Mouse (Mus musculus) forebrain, embryonic 15.5 days (tissue): Measurements from ENCODE around the gene Spata45. TPM values are rescaled to one million over a fixed set of nuclear protein-coding genes. Genes with fewer than 3 reads are reported as not detected.

Experiments
- ATAC-seq: fragments of 200-750 bp; cut with Nextera tagmentation; replicated peaks from 2 replicates; pipeline ENCODE4 v1.8.0; 2017; ENCODE audit warnings: mild to moderate bottlenecking, moderate TSS enrichment, moderate library complexity
- H3K27ac ChIP-seq: fragments of 300-500 bp; sonication (generic); replicated peaks from 2 replicates; pipeline ENCODE4 v1.5.1; 2015; ENCODE audit warnings: mild to moderate bottlenecking, inconsistent platforms
- H3K27me3 ChIP-seq: fragments of 300-500 bp; sonication (generic); 2 replicates; pipeline ENCODE4 v1.6.1; 2015; ENCODE audit warnings: inconsistent platforms
- H3K36me3 ChIP-seq: fragments of 300-500 bp; sonication (generic); 2 replicates; pipeline ENCODE4 v1.6.1; 2015; ENCODE audit warnings: mild to moderate bottlenecking, inconsistent platforms
- H3K4me1 ChIP-seq: fragments of 300-500 bp; sonication (generic); 2 replicates; pipeline ENCODE4 v1.6.1; 2015; ENCODE audit warnings: inconsistent platforms
- H3K4me2 ChIP-seq: fragments of 300-500 bp; sonication (generic); replicated peaks from 2 replicates; pipeline ENCODE4 v1.6.1; 2015; ENCODE audit warnings: mild to moderate bottlenecking, inconsistent platforms
- H3K4me3 ChIP-seq: fragments of 300-500 bp; sonication (generic); 2 replicates; pipeline ENCODE4 v1.5.1; 2015; ENCODE audit warnings: mild to moderate bottlenecking, inconsistent platforms
- H3K9ac ChIP-seq: fragments of 300-500 bp; sonication (generic); replicated peaks from 2 replicates; pipeline ENCODE4 v1.6.1; 2015; ENCODE audit warnings: mild to moderate bottlenecking, inconsistent platforms
- H3K9me3 ChIP-seq: fragments of 300-500 bp; sonication (generic); 2 replicates; pipeline ENCODE4 v1.6.1; 2016; ENCODE audit warnings: inconsistent platforms
- WGBS: fragments of 180-500 bp; shearing (Covaris S2); methylation state at CpG from one replicate; pipeline ENCODE4 v1.1.7; 2015; ENCODE audit warnings: mixed read lengths; 5-methylcytosine and 5-hydroxymethylcytosine counted together
- polyA plus RNA-seq: library from polyadenylated mRNA; unstranded; fragments of >200 nt; fragmentation: Nextera tagmentation; extraction: Ambion mirVana; gene quantifications from 2 replicates; pipeline ENCODE4 v1.2.1, GENCODE M21; 2015

Gene Spata45
- polyA plus RNA-seq, 1 experiment from 2014 or later = not detected

DNA sequence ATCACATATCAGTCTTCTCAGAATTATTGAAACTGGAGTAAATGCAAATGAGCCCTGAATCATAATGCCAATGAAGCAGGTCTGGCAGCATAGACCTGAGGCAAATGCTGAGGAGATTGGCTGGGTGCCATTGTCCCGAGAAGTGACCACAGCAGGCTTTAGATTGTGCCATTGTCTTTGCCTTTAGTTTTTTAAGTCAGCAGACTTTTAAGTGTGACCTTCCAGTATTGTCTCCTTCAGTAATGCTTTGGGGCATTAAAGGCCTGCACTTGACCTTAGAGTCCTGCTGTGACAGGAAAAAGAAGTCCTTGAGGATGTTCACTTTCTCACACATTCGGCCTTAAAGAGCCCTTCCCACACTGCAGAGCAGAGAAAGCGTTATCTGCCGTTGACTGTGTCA is 33.8 kb downstream of the Spata45 start:
- 87% methylated on average over 4 of the region's 4 CpGs for WGBS
- Histone ChIP-seq H3K9me3 (no peaks in the 10 kb centered on the region), H3K27me3 (no peaks in the 10 kb centered on the region), H3K4me2 (no peak overlapping the region), H3K4me3 (no peak overlapping the region), H3K36me3 (peaks cover 9% of the 10 kb centered on the region), H3K9ac (no peak overlapping the region), H3K27ac (no peak overlapping the region), H3K4me1 (no peaks in the 10 kb centered on the region)
- ATAC-seq = no peak

GRCm38 (mm10) chr1:191071613-191072012 is 35.2 kb downstream of the Spata45 start:
- H3K4me3 ChIP-seq = no peak overlapping the region
- no peaks in the 10 kb centered on the region for H3K4me1 ChIP-seq
- no peaks in the 10 kb centered on the region for H3K27me3 ChIP-seq
- H3K9me3 ChIP-seq = no peaks in the 10 kb centered on the region
- 89% methylated on average over 6 of the region's 6 CpGs for WGBS
- no peak overlapping the region for H3K27ac ChIP-seq
- H3K36me3 ChIP-seq = peaks cover 9% of the 10 kb centered on the region
- ATAC-seq = no peak
- H3K4me2 ChIP-seq = no peak overlapping the region
- H3K9ac ChIP-seq = no peak overlapping the region

DNA sequence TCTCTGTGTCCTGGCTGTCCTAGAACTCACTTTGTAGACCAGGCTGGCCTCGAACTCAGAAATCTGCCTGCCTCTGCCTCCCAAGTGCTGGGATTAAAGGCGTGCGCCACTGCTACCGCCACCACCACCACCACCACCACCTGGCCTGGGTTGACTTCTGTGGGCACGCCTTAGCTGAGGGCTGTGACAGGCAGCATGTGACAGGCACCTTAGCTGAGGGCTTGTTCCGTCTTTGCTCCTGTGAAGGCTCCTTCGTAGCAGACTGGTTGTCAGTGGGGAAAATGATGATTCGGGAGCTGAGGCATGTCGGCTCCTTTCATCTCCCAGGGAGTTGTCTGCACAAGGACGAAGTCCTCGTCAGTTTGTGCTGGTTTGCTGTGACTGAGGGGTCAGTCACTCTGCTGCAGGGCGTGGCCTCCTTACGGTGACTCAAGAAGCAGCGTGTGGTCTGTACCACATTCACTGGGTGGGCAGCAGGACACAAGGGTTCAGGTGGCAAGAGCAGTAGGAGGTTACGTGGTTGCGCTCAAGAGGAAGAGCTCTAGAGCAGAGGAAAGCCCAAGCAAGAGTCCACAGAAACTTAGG is 36.0 kb downstream of the Spata45 start:
- no peak for ATAC-seq
- Histone ChIP-seq H3K9me3 (no peaks in the 10 kb centered on the region), H3K4me1 (no peaks in the 10 kb centered on the region), H3K27me3 (no peaks in the 10 kb centered on the region), H3K36me3 (peaks cover 13% of the 10 kb centered on the region), H3K27ac (no peak overlapping the region), H3K4me2 (no peak overlapping the region), H3K4me3 (no peak overlapping the region), H3K9ac (no peak overlapping the region)
- 92% methylated on average over 16 of the region's 16 CpGs for WGBS

DNA sequence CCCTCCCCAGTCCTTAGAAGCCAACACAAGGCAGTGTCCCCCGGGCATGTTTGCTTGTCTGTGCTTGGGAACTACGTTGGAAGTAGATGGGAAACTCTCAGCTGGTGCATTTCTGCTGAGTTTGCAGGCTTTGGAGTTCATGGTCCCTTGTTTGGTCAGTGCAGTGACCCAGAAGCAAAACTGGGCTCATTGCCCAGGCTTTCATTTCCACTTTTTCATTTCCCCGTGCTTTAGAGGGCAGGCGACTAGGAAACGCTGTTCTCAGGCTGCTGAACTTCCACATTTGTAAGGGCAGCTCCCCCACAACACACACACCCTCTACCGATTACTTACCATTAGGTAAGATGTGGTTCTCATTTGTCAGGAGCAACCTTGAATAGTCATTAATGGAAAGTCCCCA is 36.6 kb downstream of the Spata45 start:
- Histone ChIP-seq H3K9me3 (no peaks in the 10 kb centered on the region), H3K36me3 (peaks cover 13% of the 10 kb centered on the region), H3K4me1 (no peaks in the 10 kb centered on the region), H3K9ac (no peak overlapping the region), H3K27me3 (no peaks in the 10 kb centered on the region), H3K4me2 (no peak overlapping the region), H3K27ac (no peak overlapping the region), H3K4me3 (no peak overlapping the region)
- ATAC-seq = no peak
- WGBS = 52% methylated on average over 6 of the region's 6 CpGs

DNA sequence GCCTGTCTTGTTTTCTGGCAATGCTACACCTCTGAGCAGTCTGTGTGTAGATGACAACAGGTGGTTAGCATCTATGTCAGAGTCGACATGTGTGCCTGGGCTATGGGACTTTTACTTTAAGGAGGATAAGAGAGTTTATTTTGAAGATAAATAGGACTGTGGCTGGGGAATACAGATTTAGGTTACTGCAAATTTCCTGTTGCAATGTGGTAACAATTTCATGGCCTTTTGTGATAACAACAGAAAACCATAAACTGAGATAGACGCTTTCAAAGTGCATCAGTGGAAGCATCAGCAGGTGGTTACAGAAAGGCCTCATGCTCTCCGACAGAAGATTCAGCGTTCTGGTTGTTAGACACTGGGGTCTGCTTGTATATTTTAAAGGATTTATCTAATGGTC is 37.0 kb downstream of the Spata45 start:
- no peak overlapping the region for H3K4me2 ChIP-seq
- WGBS = 95% methylated on average over 4 of the region's 4 CpGs

DNA sequence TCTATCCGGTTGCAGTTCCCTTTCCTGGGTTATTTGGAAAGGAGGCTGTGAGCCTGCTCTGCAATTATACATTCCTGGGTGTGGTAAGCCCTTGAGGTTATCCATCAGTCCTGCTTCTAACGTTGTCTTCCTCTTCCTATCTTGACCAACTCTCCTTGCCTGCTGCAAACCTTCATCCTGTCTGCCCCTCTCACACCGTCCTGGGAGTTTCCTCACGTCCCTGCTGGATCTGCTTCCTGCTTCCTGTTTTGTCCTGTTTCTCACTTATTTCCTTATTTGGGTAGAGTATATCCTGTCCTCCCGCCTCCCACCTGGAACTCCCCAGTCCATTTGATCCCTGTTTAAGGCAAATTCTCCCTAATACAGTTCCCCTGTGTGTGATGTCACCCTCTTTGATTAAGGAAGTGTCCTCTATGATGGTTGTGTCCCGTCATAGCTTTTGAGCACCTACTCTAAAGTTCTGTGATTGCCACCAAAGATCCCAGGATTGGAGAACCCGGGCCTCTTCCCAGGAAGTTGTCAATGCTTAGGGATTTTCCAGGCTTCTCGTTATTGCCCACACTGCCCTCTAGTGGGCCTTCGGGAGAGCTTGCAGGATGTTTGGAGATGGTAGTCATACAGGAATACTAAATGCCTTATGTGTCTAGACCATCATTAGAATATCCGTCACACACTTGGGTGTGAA is 38.9 kb downstream of the Spata45 start:
- Histone ChIP-seq H3K4me2 (no peak overlapping the region), H3K4me1 (no peaks in the 10 kb centered on the region), H3K9ac (no peak overlapping the region), H3K27me3 (no peaks in the 10 kb centered on the region), H3K36me3 (peaks cover 18% of the 10 kb centered on the region), H3K4me3 (no peak overlapping the region), H3K27ac (no peak overlapping the region), H3K9me3 (no peaks in the 10 kb centered on the region)
- no peak for ATAC-seq
- 74% methylated on average over 10 of the region's 10 CpGs for WGBS

More for the DNA sequence above, 37.0 kb downstream of the Spata45 start:
- no peak for ATAC-seq
- Histone ChIP-seq H3K27me3 (no peaks in the 10 kb centered on the region), H3K9me3 (no peaks in the 10 kb centered on the region), H3K4me3 (no peak overlapping the region), H3K36me3 (peaks cover 18% of the 10 kb centered on the region), H3K9ac (no peak overlapping the region), H3K27ac (no peak overlapping the region), H3K4me1 (no peaks in the 10 kb centered on the region)

DNA sequence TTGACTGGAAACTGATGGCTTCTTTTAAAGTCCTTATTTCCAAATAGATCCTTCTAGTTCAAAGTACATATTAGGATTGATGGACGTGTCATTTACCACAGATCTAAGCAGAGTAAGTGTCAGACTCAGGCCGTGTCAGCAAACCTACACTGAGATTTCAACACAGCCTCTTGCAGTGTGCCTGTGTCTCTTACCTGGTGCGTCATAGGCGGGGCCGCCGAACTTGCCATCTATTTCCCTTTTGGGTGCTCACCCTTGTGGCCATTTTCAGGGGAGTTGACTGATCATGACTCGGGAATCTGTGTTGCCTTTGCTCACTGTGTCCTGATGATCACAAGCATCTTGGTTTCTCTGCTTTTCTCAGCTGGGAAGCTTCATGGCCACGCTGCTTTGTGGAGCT is 46.8 kb downstream of the Spata45 start:
- no peaks in the 10 kb centered on the region for H3K4me1 ChIP-seq
- no peaks in the 10 kb centered on the region for H3K9me3 ChIP-seq
- no peaks in the 10 kb centered on the region for H3K27me3 ChIP-seq
- no peak overlapping the region for H3K4me2 ChIP-seq
- 84% methylated on average over 8 of the region's 8 CpGs for whole genome bisulfite sequencing
- no peak overlapping the region for H3K9ac ChIP-seq
- H3K27ac ChIP-seq = no peak overlapping the region
- no peak overlapping the region for H3K4me3 ChIP-seq
- no peak for ATAC-seq
- H3K36me3 ChIP-seq = peaks cover 9% of the 10 kb centered on the region; the same call in 1 of the 2 replicates

DNA sequence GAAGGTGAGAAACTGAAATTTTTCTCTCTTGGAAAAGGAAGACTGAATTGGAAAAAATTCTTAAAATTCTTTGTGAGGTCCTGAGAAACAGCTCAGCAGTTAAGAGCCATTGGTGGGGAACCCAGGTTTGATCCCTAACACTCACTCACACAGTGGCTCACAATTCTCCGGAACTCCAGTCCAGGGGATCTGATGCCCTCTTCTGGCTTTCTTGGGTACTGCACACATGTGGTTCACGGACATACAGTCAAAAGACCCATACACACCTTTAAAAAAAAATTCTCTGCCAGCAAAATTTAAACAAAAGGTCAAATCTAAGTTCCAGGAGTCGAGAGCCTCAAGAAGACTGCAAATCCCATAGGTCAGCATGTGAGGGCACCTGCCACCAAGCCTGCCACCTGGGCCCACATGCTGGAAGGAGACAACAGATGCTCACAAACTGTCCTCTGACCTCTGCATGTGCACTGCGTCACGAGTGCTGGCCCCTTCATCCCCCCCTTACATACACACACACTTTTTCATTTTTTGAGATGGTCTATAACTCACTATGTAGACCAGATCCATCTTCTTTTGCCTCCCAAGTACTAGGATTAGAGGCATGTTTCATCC is 48.6 kb downstream of the Spata45 start:
- H3K4me3 ChIP-seq = no peak overlapping the region
- peaks cover 6% of the 10 kb centered on the region; the same call in 1 of the 2 replicates for H3K36me3 ChIP-seq
- H3K9ac ChIP-seq = no peak overlapping the region
- H3K27ac ChIP-seq = no peak overlapping the region
- H3K9me3 ChIP-seq = no peaks in the 10 kb centered on the region
- H3K4me1 ChIP-seq = no peaks in the 10 kb centered on the region
- H3K4me2 ChIP-seq = no peak overlapping the region
- 66% methylated on average over 5 of the region's 5 CpGs for WGBS
- no peaks in the 10 kb centered on the region for H3K27me3 ChIP-seq
- ATAC-seq = no peak

- H3K9me3 ChIP-seq = no peaks in the 10 kb centered on the region
- H3K4me1 ChIP-seq = no peaks in the 10 kb centered on the region
- peaks cover 6% of the 10 kb centered on the region; the same call in 1 of the 2 replicates for H3K36me3 ChIP-seq
- WGBS = 72% methylated on average over 12 of the region's 12 CpGs
- H3K4me3 ChIP-seq = no peak overlapping the region
- no peak for ATAC-seq
- no peak overlapping the region for H3K4me2 ChIP-seq
- H3K9ac ChIP-seq = no peak overlapping the region
- no peak overlapping the region for H3K27ac ChIP-seq
- no peaks in the 10 kb centered on the region for H3K27me3 ChIP-seq
Measured at GRCm38 (mm10) chr1:191085597-191085996, 49.2 kb downstream of the Spata45 start.

GRCm38 (mm10) chr1:191086304-191086878 is 50.0 kb downstream of the Spata45 start:
- no peaks in the 10 kb centered on the region for H3K27me3 ChIP-seq
- no peak overlapping the region for H3K9ac ChIP-seq
- H3K4me3 ChIP-seq = no peak overlapping the region
- ATAC-seq = no peak
- peaks cover 6% of the 10 kb centered on the region; the same call in 1 of the 2 replicates for H3K36me3 ChIP-seq
- no peaks in the 10 kb centered on the region for H3K9me3 ChIP-seq
- no peaks in the 10 kb centered on the region for H3K4me1 ChIP-seq
- WGBS = 90% methylated on average over 7 of the region's 7 CpGs
- H3K27ac ChIP-seq = no peak overlapping the region
- H3K4me2 ChIP-seq = no peak overlapping the region

DNA sequence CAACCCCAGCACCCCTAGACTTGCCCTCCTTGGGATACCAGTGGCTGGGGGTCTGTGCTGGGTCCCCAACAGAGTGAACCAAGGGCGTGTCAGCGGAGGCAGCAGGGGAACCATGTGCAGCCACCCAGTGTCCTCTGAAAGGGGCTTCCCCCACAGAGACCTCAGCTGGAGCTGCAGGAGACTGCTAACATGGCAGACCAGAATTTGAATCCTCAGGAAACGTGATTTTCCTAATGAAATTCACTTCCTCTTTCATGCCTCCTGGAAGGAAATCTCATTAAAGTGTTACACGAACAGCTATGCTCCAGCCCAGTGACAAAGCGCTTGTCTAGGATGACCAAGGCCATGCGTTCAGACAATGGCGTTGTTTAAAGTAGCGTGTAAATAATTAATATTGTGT is 50.5 kb downstream of the Spata45 start:
- Histone ChIP-seq H3K27me3 (no peaks in the 10 kb centered on the region), H3K4me1 (no peaks in the 10 kb centered on the region), H3K4me3 (no peak overlapping the region), H3K9ac (no peak overlapping the region), H3K4me2 (no peak overlapping the region), H3K36me3 (peaks cover 4% of the 10 kb centered on the region; the same call in 1 of the 2 replicates), H3K9me3 (no peaks in the 10 kb centered on the region), H3K27ac (no peak overlapping the region)
- 84% methylated on average over 8 of the region's 8 CpGs for WGBS
- ATAC-seq = no peak

- Histone ChIP-seq H3K36me3 (no peaks in the 10 kb centered on the region), H3K4me1 (no peaks in the 10 kb centered on the region), H3K9me3 (no peaks in the 10 kb centered on the region), H3K4me3 (no peak overlapping the region), H3K27ac (no peak overlapping the region), H3K9ac (no peak overlapping the region), H3K4me2 (no peak overlapping the region), H3K27me3 (no peaks in the 10 kb centered on the region)
- 85% methylated on average over 5 of the region's 5 CpGs for WGBS
- ATAC-seq = no peak
Measured at GRCm38 (mm10) chr1:191087955-191088354, 51.5 kb downstream of the Spata45 start.
